12 mouse cellular contexts compared by ENCODE assay signal in the genomic region with DNA sequence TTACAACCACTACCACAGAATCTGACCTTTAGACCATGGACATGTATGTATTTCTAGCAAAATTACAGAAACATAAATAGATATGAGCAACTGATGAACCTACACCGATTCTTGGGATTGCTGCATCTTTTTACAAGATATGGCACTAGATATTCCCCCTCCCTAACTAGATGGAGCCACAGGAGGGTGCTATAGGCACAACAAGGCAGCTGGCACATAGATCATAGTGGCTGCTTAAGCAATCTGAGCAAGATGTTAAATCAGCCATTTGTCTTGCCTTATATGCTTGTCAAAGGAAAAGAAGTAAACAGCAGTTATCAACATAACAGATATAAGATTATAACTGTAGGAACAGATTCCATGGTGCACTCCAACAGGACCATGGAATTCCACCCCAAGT. TPM values are rescaled to one million over a fixed set of nuclear protein-coding genes. Genes with fewer than 3 reads are reported as not detected.
DNase-seq lines count a peak whose midpoint lies in the region; ATAC-seq and TF ChIP-seq lines count a peak whose summit lies in the region.
"Had no signal": no experiment of that assay in that cellular context is flagged by ENCODE, and none has a peak within 500 bp of the region (broad histone marks: within the 10 kb centered on the region; RNA-seq: fewer than 3 reads in every experiment).

No protein-coding gene starts in this region.

- no peak overlapping the region for H3K4me2 ChIP-seq in forebrain, embryonic 14.5 days (ENCODE audit: low read length)
- H3K4me2 ChIP-seq in forebrain, embryonic 12.5 days, result no peak overlapping the region
- H3K4me2 ChIP-seq: limb, embryonic 12.5 days had no signal

- ATAC-seq in forebrain, embryonic 14.5 days, result no peak
- no peak for ATAC-seq in forebrain, embryonic 12.5 days (ENCODE audit: low FRiP score)
- no peak for ATAC-seq in cerebellum, adult (ENCODE audit: insufficient number of reproducible peaks, low FRiP score, low TSS enrichment)

- H3K9ac ChIP-seq in forebrain, embryonic 14.5 days (ENCODE audit: low read length), result no peak overlapping the region
- no peak overlapping the region for H3K9ac ChIP-seq in forebrain, embryonic 12.5 days
- H3K9ac ChIP-seq: limb, embryonic 12.5 days had no signal

- intact Hi-C loops in left cerebral cortex, adult 2 months (cut with DNase I), result loop anchor here (10.0 kb wide), 1 partner anchor 714 kb away; no protein-coding TSS in a partner anchor
- intact Hi-C loops in left cerebral cortex, postnatal 36 days (cut with DNase I), result no loop called here

- 0 out of 2 replicates have a peak, but pooled peaks cover 3% of the 10 kb centered on the region for H3K36me3 ChIP-seq in forebrain, embryonic 14.5 days (ENCODE audit: control insufficient read depth, insufficient read depth, low read length)
- peaks cover 8% of the 10 kb centered on the region for H3K36me3 ChIP-seq in forebrain, embryonic 12.5 days (replicated peaks)

- H3K27me3 ChIP-seq in forebrain, embryonic 14.5 days (replicated peaks; ENCODE audit: control insufficient read depth, insufficient read depth, low read length), result no peaks in the 10 kb centered on the region
- no peaks in the 10 kb centered on the region for H3K27me3 ChIP-seq in forebrain, embryonic 12.5 days
- H3K27me3 ChIP-seq: limb, embryonic 12.5 days had no signal

- H3K4me3 ChIP-seq in forebrain, embryonic 14.5 days (ENCODE audit: low read depth, low read length), result no peak overlapping the region
- no peak overlapping the region for H3K4me3 ChIP-seq in forebrain, embryonic 12.5 days (replicated peaks)
- H3K4me3 ChIP-seq in left cerebral cortex, adult 2 months, result no peak overlapping the region
- H3K4me3 ChIP-seq: hindbrain, embryonic 10.5 days; limb, embryonic 12.5 days had no signal

- H3K27ac ChIP-seq in forebrain, embryonic 14.5 days (ENCODE audit: low read depth, low read length), result no peak overlapping the region
- no peak overlapping the region for H3K27ac ChIP-seq in forebrain, embryonic 12.5 days
- H3K27ac ChIP-seq in left cerebral cortex, adult 2 months, result no peak overlapping the region
- H3K27ac ChIP-seq: hindbrain, embryonic 10.5 days; limb, embryonic 12.5 days had no signal

- no peaks in the 10 kb centered on the region for H3K4me1 ChIP-seq in forebrain, embryonic 14.5 days (ENCODE audit: control insufficient read depth, insufficient read depth, low read length)
- H3K4me1 ChIP-seq in forebrain, embryonic 12.5 days, result no peaks in the 10 kb centered on the region
- H3K4me1 ChIP-seq: hindbrain, embryonic 10.5 days; limb, embryonic 12.5 days had no signal

- peak; percentile 31 for TF ChIP-seq CTCF in left cerebral cortex, adult 2 months (IDR thresholded peaks at IDR 0.05)

- 79% methylated on average over 1 of the region's 1 CpGs for WGBS in forebrain, embryonic 14.5 days
- 83% methylated on average over 1 of the region's 1 CpGs for WGBS in forebrain, embryonic 12.5 days

- H3K9me3 ChIP-seq in forebrain, embryonic 14.5 days (replicated peaks; ENCODE audit: control insufficient read depth, low read length), result no peaks in the 10 kb centered on the region
- no peaks in the 10 kb centered on the region for H3K9me3 ChIP-seq in forebrain, embryonic 12.5 days
- H3K9me3 ChIP-seq: hindbrain, embryonic 10.5 days; limb, embryonic 12.5 days had no signal

- DNase-seq in forebrain, embryonic 14.5 days (ENCODE audit: low spot score), result peak; percentile 17
- DNase-seq in left cerebral cortex, adult 2 months (ENCODE audit: extremely low spot score in 1 of 2, low spot score in 2 of 2), result no peak
- no peak for DNase-seq in left cerebral cortex, postnatal 36 days (ENCODE audit: low spot score in 2 of 2)
- peak; percentile 52 for DNase-seq in 3T3-L1 (ENCODE audit: low read depth, low spot score)
- peak; percentile 11 for DNase-seq in T-cell, adult 2 months (ENCODE audit: low spot score)
- DNase-seq in ovary, postnatal 10 days (ENCODE audit: low spot score), result no peak
- DNase-seq: cerebellum, adult 9-11 months; spleen, adult 18-20 months had no signal

RNA-seq across cellular contexts. Expression of gene Bcap31, which starts 15.5 kb away (rescaled TPM):
- polyA plus RNA-seq in forebrain, embryonic 14.5 days (2014; fragmentation: Nextera tagmentation; extraction: Ambion mirVana), result 113 and 119 TPM in 2 replicates
- 105 and 117 TPM in 2 replicates for polyA plus RNA-seq in forebrain, embryonic 12.5 days (2016; fragmentation: Nextera tagmentation; extraction: Ambion mirVana)
- 10 to 100 TPM; 74.8 to 90.1 TPM for total RNA-seq in left cerebral cortex, adult 2 months (2021)
- 10 to 100 TPM; 77.9 to 83.8 TPM for total RNA-seq in left cerebral cortex, postnatal 36 days (2021)

RNA-seq across cellular contexts. Expression of gene Abcd1, which starts 15.9 kb away (rescaled TPM):
- polyA plus RNA-seq in forebrain, embryonic 14.5 days (2014; fragmentation: Nextera tagmentation; extraction: Ambion mirVana), result 7.3 and 9.1 TPM in 2 replicates
- polyA plus RNA-seq in forebrain, embryonic 12.5 days (2016; fragmentation: Nextera tagmentation; extraction: Ambion mirVana), result 9.2 and 10.4 TPM in 2 replicates
- 10 to 100 TPM; 11.3 to 12.3 TPM for total RNA-seq in left cerebral cortex, adult 2 months (2021)
- 10 to 100 TPM; 11.8 to 13.6 TPM for total RNA-seq in left cerebral cortex, postnatal 36 days (2021)

RNA-seq across cellular contexts. Expression of gene Slc6a8, which starts 27.5 kb away (rescaled TPM):
- polyA plus RNA-seq in forebrain, embryonic 14.5 days (2014; fragmentation: Nextera tagmentation; extraction: Ambion mirVana), result 6.2 and 6.8 TPM in 2 replicates
- 7.5 and 8.0 TPM in 2 replicates for polyA plus RNA-seq in forebrain, embryonic 12.5 days (2016; fragmentation: Nextera tagmentation; extraction: Ambion mirVana)
- total RNA-seq in left cerebral cortex, adult 2 months (2021), result 100 to 1,000 TPM in 1 of 2 experiments, 10 to 100 TPM in 1; 98.4 to 119 TPM
- total RNA-seq in left cerebral cortex, postnatal 36 days (2021), result 100 to 1,000 TPM in 1 of 2 experiments, 10 to 100 TPM in 1; 98.6 to 104 TPM

RNA-seq across cellular contexts. Expression of gene Pnck, which starts 40.6 kb away (rescaled TPM):
- polyA plus RNA-seq in forebrain, embryonic 14.5 days (2014; fragmentation: Nextera tagmentation; extraction: Ambion mirVana), result 116 and 118 TPM in 2 replicates
- polyA plus RNA-seq in forebrain, embryonic 12.5 days (2016; fragmentation: Nextera tagmentation; extraction: Ambion mirVana), result 31.2 and 32.1 TPM in 2 replicates
- 10 to 100 TPM; 93.4 to 98.8 TPM for total RNA-seq in left cerebral cortex, adult 2 months (2021)
- 10 to 100 TPM; 84.2 to 96.1 TPM for total RNA-seq in left cerebral cortex, postnatal 36 days (2021)

RNA-seq across cellular contexts. Expression of gene Plxnb3, which starts 56.4 kb away (rescaled TPM):
- 0.08 and 0.11 TPM in 2 replicates for polyA plus RNA-seq in forebrain, embryonic 14.5 days (2014; fragmentation: Nextera tagmentation; extraction: Ambion mirVana)
- polyA plus RNA-seq in forebrain, embryonic 12.5 days (2016; fragmentation: Nextera tagmentation; extraction: Ambion mirVana), result 0.08 and 0.19 TPM in 2 replicates
- 1 to 10 TPM; 7.2 to 8.5 TPM for total RNA-seq in left cerebral cortex, adult 2 months (2021)
- 10 to 100 TPM in 1 of 2 experiments, 1 to 10 TPM in 1; 9.8 to 10.2 TPM for total RNA-seq in left cerebral cortex, postnatal 36 days (2021)

Comparison
In these comparisons a context has a peak if more than half of its experiments do, and no peak if none do; other contexts are left out.
1. DNase-seq: peak in forebrain, embryonic 14.5 days (single experiment), 3T3-L1 (single experiment) and T-cell, adult 2 months (single experiment); none in left cerebral cortex, adult 2 months (0 of 2), left cerebral cortex, postnatal 36 days (0 of 2) and ovary, postnatal 10 days (single experiment).